Mouse (Mus musculus): ENCODE data around the gene Celf2. TPM values are rescaled to one million over a fixed set of nuclear protein-coding genes. Genes with fewer than 3 reads are reported as not detected.

Gene Celf2
- polyA plus RNA-seq, 1 experiment from 2014 or later, result 92.4 TPM

GRCm38 (mm10) chr2:7218101-7218500 is 291.3 kb downstream of the Celf2 start:
- no peaks in the 10 kb centered on the region for H3K27me3 ChIP-seq (ENCODE audit: control insufficient read depth, insufficient read depth, low read depth, low read length)
- no peak overlapping the region for H3K9ac ChIP-seq (ENCODE audit: low read length)
- no peak overlapping the region for H3K4me2 ChIP-seq (ENCODE audit: low read depth, low read length)
- H3K27ac ChIP-seq (ENCODE audit: low read length), result no peak overlapping the region
- no peaks in the 10 kb centered on the region for H3K9me3 ChIP-seq (ENCODE audit: control insufficient read depth, low read length)
- H3K4me1 ChIP-seq (replicated peaks; ENCODE audit: control insufficient read depth, insufficient read depth, low read length), result no peaks in the 10 kb centered on the region
- no peaks in the 10 kb centered on the region for H3K36me3 ChIP-seq (ENCODE audit: control insufficient read depth, insufficient read depth, low read length)
- 88% methylated on average over 2 of the region's 2 CpGs for WGBS
- ATAC-seq (ENCODE audit: low read depth), result no peak
- no peak overlapping the region for H3K4me3 ChIP-seq (ENCODE audit: low read length)

DNA sequence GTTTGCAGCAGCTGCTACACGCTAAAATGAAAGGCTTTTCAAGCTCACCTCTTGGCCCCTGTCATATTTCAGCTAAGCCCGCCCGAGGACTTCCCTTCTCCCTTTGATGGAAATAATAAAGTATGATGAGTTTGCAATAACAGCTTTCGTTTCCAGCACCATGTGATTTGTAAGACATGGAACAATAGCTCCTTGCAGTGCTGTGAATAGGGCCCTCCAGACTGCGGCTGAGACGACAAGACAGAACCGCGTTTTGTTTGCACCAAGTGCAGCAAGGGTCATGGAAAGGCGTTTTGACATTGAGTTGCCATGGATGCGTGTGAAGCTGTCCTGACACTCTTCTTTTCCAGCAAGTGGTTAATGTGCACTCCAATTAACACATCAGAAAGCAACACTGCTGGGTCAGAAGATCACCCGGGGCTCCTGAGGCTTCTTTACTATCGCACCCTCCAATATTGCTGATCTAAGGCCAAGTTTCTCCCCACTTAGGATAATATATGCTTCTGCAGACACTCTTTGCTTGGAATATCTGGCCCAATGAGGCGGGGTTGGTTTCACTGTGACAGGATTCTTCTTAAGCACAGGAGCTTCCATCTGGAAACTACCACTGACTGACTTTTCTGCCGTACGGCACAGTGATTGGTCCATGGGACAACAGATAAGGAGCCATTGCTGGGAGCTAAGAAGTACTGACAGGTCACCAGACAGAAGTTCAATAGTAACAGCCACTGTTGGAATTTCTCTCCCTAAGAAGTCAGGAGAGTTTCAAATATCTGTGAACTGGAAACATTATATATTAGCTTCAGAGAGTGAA is 301.5 kb downstream of the Celf2 start:
- Histone ChIP-seq H3K4me2 (ENCODE audit: low read depth, low read length) (no peak overlapping the region), H3K27ac (ENCODE audit: low read length) (no peak overlapping the region), H3K36me3 (ENCODE audit: control insufficient read depth, insufficient read depth, low read length) (no peaks in the 10 kb centered on the region), H3K4me1 (replicated peaks; ENCODE audit: control insufficient read depth, insufficient read depth, low read length) (no peaks in the 10 kb centered on the region), H3K9me3 (ENCODE audit: control insufficient read depth, low read length) (no peaks in the 10 kb centered on the region), H3K4me3 (ENCODE audit: low read length) (no peak overlapping the region), H3K27me3 (ENCODE audit: control insufficient read depth, insufficient read depth, low read depth, low read length) (no peaks in the 10 kb centered on the region), H3K9ac (ENCODE audit: low read length) (no peak overlapping the region)
- 34% methylated on average over 15 of the region's 15 CpGs for WGBS
- peak; percentile 54; the same call in 1 of the 2 replicates for ATAC-seq (ENCODE audit: low read depth)

DNA sequence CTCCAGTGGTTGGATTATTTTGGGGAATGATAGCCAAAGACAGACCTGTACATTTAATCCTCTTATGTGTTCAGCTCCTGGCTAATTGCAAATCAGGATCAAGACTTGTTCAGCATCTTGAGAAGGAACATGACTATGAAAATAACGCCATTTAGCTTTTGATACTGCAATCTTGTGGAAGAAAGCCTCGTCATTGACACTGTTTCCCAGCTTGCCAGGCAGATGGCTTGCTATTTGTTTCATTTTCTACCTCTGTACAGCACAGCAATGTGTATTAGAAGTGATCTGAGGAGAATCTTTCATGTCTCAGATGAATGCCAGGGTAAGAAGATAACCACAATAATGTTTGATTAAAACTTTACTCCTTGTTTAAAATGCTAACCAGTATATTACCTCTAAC is 315.9 kb downstream of the Celf2 start:
- Histone ChIP-seq H3K27me3 (ENCODE audit: control insufficient read depth, insufficient read depth, low read depth, low read length) (no peaks in the 10 kb centered on the region), H3K27ac (ENCODE audit: low read length) (no peak overlapping the region), H3K4me1 (replicated peaks; ENCODE audit: control insufficient read depth, insufficient read depth, low read length) (no peaks in the 10 kb centered on the region), H3K4me2 (ENCODE audit: low read depth, low read length) (no peak overlapping the region), H3K4me3 (ENCODE audit: low read length) (no peak overlapping the region), H3K9ac (ENCODE audit: low read length) (no peak overlapping the region), H3K36me3 (ENCODE audit: control insufficient read depth, insufficient read depth, low read length) (no peaks in the 10 kb centered on the region), H3K9me3 (ENCODE audit: control insufficient read depth, low read length) (no peaks in the 10 kb centered on the region)
- 81% methylated on average over 2 of the region's 2 CpGs for WGBS
- ATAC-seq (ENCODE audit: low read depth), result no peak

- no peak overlapping the region for H3K27ac ChIP-seq (ENCODE audit: low read length)
- H3K9ac ChIP-seq (ENCODE audit: low read length), result no peak overlapping the region
- H3K9me3 ChIP-seq (ENCODE audit: control insufficient read depth, low read length), result no peaks in the 10 kb centered on the region
- H3K27me3 ChIP-seq (ENCODE audit: control insufficient read depth, insufficient read depth, low read depth, low read length), result no peaks in the 10 kb centered on the region
- no peak for ATAC-seq (ENCODE audit: low read depth)
- 74% methylated on average over 1 of the region's 1 CpGs for whole genome bisulfite sequencing
- no peak overlapping the region for H3K4me2 ChIP-seq (ENCODE audit: low read depth, low read length)
- H3K4me1 ChIP-seq (replicated peaks; ENCODE audit: control insufficient read depth, insufficient read depth, low read length), result no peaks in the 10 kb centered on the region
- H3K36me3 ChIP-seq (ENCODE audit: control insufficient read depth, insufficient read depth, low read length), result no peaks in the 10 kb centered on the region
- H3K4me3 ChIP-seq (ENCODE audit: low read length), result no peak overlapping the region
These were observed 330.2 kb downstream of the Celf2 start for GRCm38 (mm10) chr2:7179186-7179585.

GRCm38 (mm10) chr2:7173271-7174064 is 335.9 kb downstream of the Celf2 start:
- no peak overlapping the region for H3K27ac ChIP-seq (ENCODE audit: low read length)
- no peak overlapping the region for H3K9ac ChIP-seq (ENCODE audit: low read length)
- no peak for ATAC-seq (ENCODE audit: low read depth)
- no peak overlapping the region for H3K4me2 ChIP-seq (ENCODE audit: low read depth, low read length)
- H3K9me3 ChIP-seq (ENCODE audit: control insufficient read depth, low read length), result no peaks in the 10 kb centered on the region
- H3K27me3 ChIP-seq (ENCODE audit: control insufficient read depth, insufficient read depth, low read depth, low read length), result no peaks in the 10 kb centered on the region
- whole genome bisulfite sequencing, result 87% methylated on average over 11 of the region's 11 CpGs
- no peaks in the 10 kb centered on the region for H3K4me1 ChIP-seq (replicated peaks; ENCODE audit: control insufficient read depth, insufficient read depth, low read length)
- H3K36me3 ChIP-seq (ENCODE audit: control insufficient read depth, insufficient read depth, low read length), result no peaks in the 10 kb centered on the region
- H3K4me3 ChIP-seq (ENCODE audit: low read length), result no peak overlapping the region

- Histone ChIP-seq H3K36me3 (ENCODE audit: control insufficient read depth, insufficient read depth, low read length) (no peaks in the 10 kb centered on the region), H3K9ac (ENCODE audit: low read length) (no peak overlapping the region), H3K27me3 (ENCODE audit: control insufficient read depth, insufficient read depth, low read depth, low read length) (no peaks in the 10 kb centered on the region), H3K9me3 (ENCODE audit: control insufficient read depth, low read length) (no peaks in the 10 kb centered on the region), H3K4me3 (ENCODE audit: low read length) (no peak overlapping the region), H3K27ac (ENCODE audit: low read length) (no peak overlapping the region), H3K4me2 (ENCODE audit: low read depth, low read length) (no peak overlapping the region), H3K4me1 (replicated peaks; ENCODE audit: control insufficient read depth, insufficient read depth, low read length) (no peaks in the 10 kb centered on the region)
- ATAC-seq (ENCODE audit: low read depth), result no peak
- 71% methylated on average over 8 of the region's 8 CpGs for WGBS
These were observed 338.2 kb downstream of the Celf2 start for GRCm38 (mm10) chr2:7171087-7171696.

- no peak for ATAC-seq (ENCODE audit: low read depth)
- no peaks in the 10 kb centered on the region for H3K4me1 ChIP-seq (replicated peaks; ENCODE audit: control insufficient read depth, insufficient read depth, low read length)
- no peaks in the 10 kb centered on the region for H3K36me3 ChIP-seq (ENCODE audit: control insufficient read depth, insufficient read depth, low read length)
- no peak overlapping the region for H3K27ac ChIP-seq (ENCODE audit: low read length)
- no peaks in the 10 kb centered on the region for H3K9me3 ChIP-seq (ENCODE audit: control insufficient read depth, low read length)
- 72% methylated on average over 3 of the region's 3 CpGs for WGBS
- H3K4me2 ChIP-seq (ENCODE audit: low read depth, low read length), result no peak overlapping the region
- H3K27me3 ChIP-seq (ENCODE audit: control insufficient read depth, insufficient read depth, low read depth, low read length), result no peaks in the 10 kb centered on the region
- no peak overlapping the region for H3K4me3 ChIP-seq (ENCODE audit: low read length)
- H3K9ac ChIP-seq (ENCODE audit: low read length), result no peak overlapping the region
These were observed 343.6 kb downstream of the Celf2 start for GRCm38 (mm10) chr2:7165786-7166185.

GRCm38 (mm10) chr2:7160108-7160507 is 349.3 kb downstream of the Celf2 start:
- Histone ChIP-seq H3K9ac (ENCODE audit: low read length) (no peak overlapping the region), H3K4me1 (replicated peaks; ENCODE audit: control insufficient read depth, insufficient read depth, low read length) (no peaks in the 10 kb centered on the region), H3K36me3 (ENCODE audit: control insufficient read depth, insufficient read depth, low read length) (no peaks in the 10 kb centered on the region), H3K4me2 (ENCODE audit: low read depth, low read length) (no peak overlapping the region), H3K27me3 (ENCODE audit: control insufficient read depth, insufficient read depth, low read depth, low read length) (no peaks in the 10 kb centered on the region), H3K27ac (ENCODE audit: low read length) (no peak overlapping the region), H3K9me3 (ENCODE audit: control insufficient read depth, low read length) (no peaks in the 10 kb centered on the region), H3K4me3 (ENCODE audit: low read length) (no peak overlapping the region)
- 58% methylated on average over 6 of the region's 6 CpGs for WGBS
- no peak for ATAC-seq (ENCODE audit: low read depth)

DNA sequence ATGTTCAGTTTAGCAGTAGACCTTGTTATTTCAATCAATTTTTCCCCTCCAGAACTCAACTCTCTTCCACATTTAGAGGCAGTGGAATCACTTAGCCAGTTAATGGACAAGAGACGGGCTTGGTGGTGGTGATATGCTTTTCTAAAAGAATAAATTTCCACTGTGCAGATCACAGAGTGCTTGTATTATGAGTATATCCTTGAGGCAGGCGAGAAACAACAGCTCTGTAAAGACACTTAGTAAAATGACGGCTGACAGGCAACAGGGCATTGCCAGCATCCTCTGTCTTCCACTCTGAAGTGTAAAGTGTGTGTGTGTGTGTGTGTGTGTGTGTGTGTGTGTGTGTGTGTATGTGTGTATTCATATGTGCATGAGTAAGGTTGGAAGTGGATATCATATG is 362.1 kb downstream of the Celf2 start:
- WGBS, result 65% methylated on average over 3 of the region's 3 CpGs
- Histone ChIP-seq H3K4me1 (replicated peaks; ENCODE audit: control insufficient read depth, insufficient read depth, low read length) (no peaks in the 10 kb centered on the region), H3K4me2 (ENCODE audit: low read depth, low read length) (no peak overlapping the region), H3K9ac (ENCODE audit: low read length) (no peak overlapping the region), H3K9me3 (ENCODE audit: control insufficient read depth, low read length) (no peaks in the 10 kb centered on the region), H3K27me3 (ENCODE audit: control insufficient read depth, insufficient read depth, low read depth, low read length) (no peaks in the 10 kb centered on the region), H3K36me3 (ENCODE audit: control insufficient read depth, insufficient read depth, low read length) (no peaks in the 10 kb centered on the region), H3K27ac (ENCODE audit: low read length) (no peak overlapping the region), H3K4me3 (ENCODE audit: low read length) (no peak overlapping the region)
- ATAC-seq (ENCODE audit: low read depth), result no peak
